Mouse (Mus musculus) layer of hippocampus, postnatal 14 days (tissue): ENCODE data around the gene Catip. TPM values are rescaled to one million over a fixed set of nuclear protein-coding genes. Genes with fewer than 3 reads are reported as not detected.

Experiments used
- DNase-seq, 2 experiments: peaks; one replicate each; pipeline ENCODE4 v3.0.0; 2021 to 2022; ENCODE audit warnings: low spot score in 2 of 2, mixed read lengths in 1 of 2
- microRNA-seq, 2 experiments: library from miRNA; unstranded; fragments of <30 nt; microRNA quantifications; one replicate each; pipeline ENCODE4 v1.2.0; 2021
- total RNA-seq, 2 experiments: library from RNA; stranded (reverse); gene quantifications; 2 replicates each; pipeline ENCODE4 v1.2.3; 2021

The Catip gene
- total RNA-seq, 2 experiments from 2014 or later: 1.1 to 1.8 TPM

GRCm38 (mm10) chr1:74397268-74397918 lies 35.5 kb downstream of the Catip start:
- DNase-seq: peak; percentile 87 to 93

GRCm38 (mm10) chr1:74397919-74398451 lies 36.1 kb downstream of the Catip start:
- DNase-seq: no peak

GRCm38 (mm10) chr1:74400531-74400930 lies 38.6 kb downstream of the Catip start:
- no peak for DNase-seq

- no peak for DNase-seq
These were observed 39.3 kb downstream of the Catip start for GRCm38 (mm10) chr1:74401015-74401702.

GRCm38 (mm10) chr1:74404206-74404605 lies 42.3 kb downstream of the Catip start:
- DNase-seq: no peak

GRCm38 (mm10) chr1:74408589-74409504 lies 46.9 kb downstream of the Catip start, which contains the start of gene Vil1:
Vil1 (plus strand) TSS chr1:74409376.
- DNase-seq: no peak

GRCm38 (mm10) chr1:74411753-74412325 lies 49.9 kb downstream of the Catip start:
- DNase-seq: no peak

GRCm38 (mm10) chr1:74412711-74413110 lies 50.8 kb downstream of the Catip start:
- no peak for DNase-seq

GRCm38 (mm10) chr1:74415143-74415542 lies 53.2 kb downstream of the Catip start:
- DNase-seq: no peak

Small RNA genes within 50 kb of the gene (microRNA-seq; reads per million reads assigned to microRNA genes)
- 3,725 to 9,389 reads per million in 2 experiments for gene Mir26b

Other genes starting within 250 kb of the Catip start
- 10 to 100 TPM; 49.6 to 52.2 TPM for gene Tns1, start 237.7 kb upstream of the Catip start, total RNA-seq
- gene Rufy4, start 236.6 kb upstream of the Catip start, total RNA-seq: under 1 TPM; 0.18 to 0.24 TPM
- not detected for gene Cxcr2, start 208.1 kb upstream of the Catip start, total RNA-seq
- not detected for gene Cxcr1, start 167.5 kb upstream of the Catip start, total RNA-seq
- 100 to 1,000 TPM; 344 to 348 TPM for gene Arpc2, start 126.0 kb upstream of the Catip start, total RNA-seq
- not detected for gene Gpbar1, start 83.6 kb upstream of the Catip start, total RNA-seq
- 100 to 1,000 TPM; 143 to 145 TPM for gene Aamp, start 77.4 kb upstream of the Catip start, total RNA-seq
- gene Pnkd, start 77.2 kb upstream of the Catip start, total RNA-seq: 100 to 1,000 TPM; 143 to 157 TPM
- gene Tmbim1, start 56.5 kb upstream of the Catip start, total RNA-seq: 10 to 100 TPM; 19.5 to 19.7 TPM
- gene Slc11a1, start 13.1 kb downstream of the Catip start, total RNA-seq: 1 to 10 TPM; 1.6 to 5.3 TPM
- gene Ctdsp1, start 29.4 kb downstream of the Catip start, total RNA-seq: 10 to 100 TPM; 23.8 to 28.2 TPM
- gene Vil1, start 47.3 kb downstream of the Catip start, total RNA-seq: 1 to 10 TPM in 1 of 2 experiments, under 1 TPM in 1; 0.62 to 1.2 TPM
- 10 to 100 TPM; 30.5 to 33.4 TPM for gene Cnot9, start 143.9 kb downstream of the Catip start, total RNA-seq
- 10 to 100 TPM; 19.4 to 19.9 TPM for gene Plcd4, start 180.8 kb downstream of the Catip start, total RNA-seq
- 10 to 100 TPM; 21.6 to 21.7 TPM for gene Usp37, start 182.2 kb downstream of the Catip start, total RNA-seq
- 10 to 100 TPM; 24.0 to 25.5 TPM for gene Zfp142, start 226.1 kb downstream of the Catip start, total RNA-seq
- 10 to 100 TPM; 22.6 to 25.7 TPM for gene Bcs1l, start 226.2 kb downstream of the Catip start, total RNA-seq
- gene Rnf25, start 239.3 kb downstream of the Catip start, total RNA-seq: 10 to 100 TPM; 50.9 to 51.6 TPM
- gene Stk36, start 239.3 kb downstream of the Catip start, total RNA-seq: 1 to 10 TPM; 6.2 to 7.3 TPM